Mouse (Mus musculus): ENCODE results near the gene Kifap3.
A peak's percentile ranks its signal among the peaks of the same experiment; 100 is the strongest.

Gene Kifap3

GRCm38 (mm10) chr1:163893774-163894527 lies 114.6 kb downstream of the Kifap3 start:
- no peak for DNase-seq (ENCODE audit: low read depth, low spot score)

GRCm38 (mm10) chr1:163898291-163898764 lies 118.9 kb downstream of the Kifap3 start:
- no peak for DNase-seq (ENCODE audit: low read depth, low spot score)

- no peak for DNase-seq (ENCODE audit: low read depth, low spot score)
Observed at GRCm38 (mm10) chr1:163899575-163899974, 120.2 kb downstream of the Kifap3 start.

- DNase-seq (ENCODE audit: low read depth, low spot score) = no peak
Observed at GRCm38 (mm10) chr1:163900168-163900567, 120.8 kb downstream of the Kifap3 start.

- no peak for DNase-seq (ENCODE audit: low read depth, low spot score)
Observed at GRCm38 (mm10) chr1:163903411-163903810, 124.0 kb downstream of the Kifap3 start.

- DNase-seq (ENCODE audit: low read depth, low spot score) = no peak
Observed at GRCm38 (mm10) chr1:163907007-163907811, 127.8 kb downstream of the Kifap3 start.

GRCm38 (mm10) chr1:163908389-163908788 lies 129.0 kb downstream of the Kifap3 start:
- DNase-seq (ENCODE audit: low read depth, low spot score) = no peak

GRCm38 (mm10) chr1:163910343-163910742 lies 131.0 kb downstream of the Kifap3 start:
- DNase-seq (ENCODE audit: low read depth, low spot score) = peak; percentile 34

- DNase-seq (ENCODE audit: low read depth, low spot score) = no peak
Observed at GRCm38 (mm10) chr1:163910785-163911184, 131.4 kb downstream of the Kifap3 start.

- DNase-seq (ENCODE audit: low read depth, low spot score) = no peak
Observed at GRCm38 (mm10) chr1:163911981-163912380, 132.6 kb downstream of the Kifap3 start.

GRCm38 (mm10) chr1:163917349-163918160 lies 138.2 kb downstream of the Kifap3 start:
- no peak for DNase-seq (ENCODE audit: low read depth, low spot score)

GRCm38 (mm10) chr1:163924093-163924492 lies 144.7 kb downstream of the Kifap3 start:
- peak; percentile 29 for DNase-seq (ENCODE audit: low read depth, low spot score)

GRCm38 (mm10) chr1:163928846-163929245 lies 149.5 kb downstream of the Kifap3 start, which contains the start of gene Scyl3:
Scyl3 (plus strand) TSS chr1:163929100.
- DNase-seq (ENCODE audit: low read depth, low spot score) = no peak

GRCm38 (mm10) chr1:163929636-163930457 lies 150.5 kb downstream of the Kifap3 start:
- DNase-seq (ENCODE audit: low read depth, low spot score) = peak; percentile 92

GRCm38 (mm10) chr1:163930458-163930794 lies 151.0 kb downstream of the Kifap3 start:
- DNase-seq (ENCODE audit: low read depth, low spot score) = no peak

- DNase-seq (ENCODE audit: low read depth, low spot score) = no peak
Observed at GRCm38 (mm10) chr1:163931801-163932200, 152.4 kb downstream of the Kifap3 start.

- no peak for DNase-seq (ENCODE audit: low read depth, low spot score)
Observed at GRCm38 (mm10) chr1:163934591-163934990, 155.2 kb downstream of the Kifap3 start.

- DNase-seq (ENCODE audit: low read depth, low spot score) = no peak
Observed at GRCm38 (mm10) chr1:163942056-163942455, 162.7 kb downstream of the Kifap3 start.

GRCm38 (mm10) chr1:163953396-163953795 lies 174.0 kb downstream of the Kifap3 start:
- DNase-seq (ENCODE audit: low read depth, low spot score) = no peak

GRCm38 (mm10) chr1:163958036-163958435 lies 178.7 kb downstream of the Kifap3 start:
- peak; percentile 45 for DNase-seq (ENCODE audit: low read depth, low spot score)
